Mouse (Mus musculus) testis, adult 2 months (tissue): Measurements from ENCODE around the gene Efcc1.

Source experiments
- CTCF ChIP-seq: fragments of 200-500 bp; IDR thresholded peaks from 2 replicates; pipeline ENCODE4 v1.5.1; 2012; ENCODE audit warnings: low read depth, mild to moderate bottlenecking, inconsistent platforms, low read length, moderate library complexity; ENCODE audit not compliant: control insufficient read depth, insufficient read depth, insufficient replicate concordance
- POLR2A ChIP-seq: fragments of 200-500 bp; IDR thresholded peaks from 2 replicates; pipeline ENCODE4 v1.6.1; 2012; ENCODE audit warnings: low read depth, mild to moderate bottlenecking, inconsistent platforms, low read length, moderate library complexity; ENCODE audit not compliant: control insufficient read depth

DNA sequence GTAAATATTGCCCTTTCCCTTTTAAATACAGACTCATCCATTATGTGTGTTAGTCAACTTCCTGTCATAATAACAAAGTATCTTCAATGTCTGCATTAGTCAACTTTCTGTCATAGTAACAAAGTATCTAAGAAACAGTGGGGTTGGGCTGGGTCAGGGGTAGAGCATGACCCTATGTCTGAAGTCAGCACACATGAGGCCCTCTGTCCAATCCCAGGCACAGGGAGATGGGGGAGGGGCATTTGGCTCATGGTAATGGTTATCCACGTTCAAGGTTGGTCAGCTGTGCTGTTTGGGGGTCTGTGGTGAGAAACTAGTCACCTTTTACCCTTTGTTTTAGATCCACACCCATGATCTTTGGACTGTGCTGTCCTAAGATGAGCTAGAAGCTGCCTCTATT lies 14.6 kb downstream of the Efcc1 start:
- no peak for TF ChIP-seq CTCF
- no peak for TF ChIP-seq POLR2A
